Mouse (Mus musculus) midbrain, postnatal 0 days (tissue): ENCODE results near the gene Stard8. TPM values are rescaled to one million over a fixed set of nuclear protein-coding genes. Genes with fewer than 3 reads are reported as not detected.

ENCODE experiments used
- ATAC-seq: fragments of 200-750 bp; cut with Nextera tagmentation; 2 replicates; pipeline ENCODE4 v1.8.0; 2017; ENCODE audit warnings: moderate number of reproducible peaks, mild to moderate bottlenecking, moderate TSS enrichment, moderate library complexity; ENCODE audit not compliant: low FRiP score
- DNase-seq: peaks from one replicate; pipeline ENCODE4 v3.0.0-alpha.2; 2015; ENCODE audit warnings: low spot score
- H3K27ac ChIP-seq: fragments of 300-500 bp; sonication (generic); 2 replicates; pipeline ENCODE4 v1.5.1; 2014; ENCODE audit warnings: low read depth, mild to moderate bottlenecking, low read length, mixed read lengths
- H3K27me3 ChIP-seq: fragments of 300-500 bp; sonication (generic); 2 replicates; pipeline ENCODE4 v1.6.1; 2014; ENCODE audit warnings: low read length, control low read depth, mixed read lengths; ENCODE audit not compliant: insufficient read depth
- H3K36me3 ChIP-seq: fragments of 300-500 bp; sonication (generic); 2 replicates; pipeline ENCODE4 v1.6.1; 2014; ENCODE audit warnings: low read length, control low read depth, mixed read lengths; ENCODE audit not compliant: insufficient read depth
- H3K4me1 ChIP-seq: fragments of 300-500 bp; sonication (generic); 2 replicates; pipeline ENCODE4 v1.6.1; 2014; ENCODE audit warnings: mild to moderate bottlenecking, control low read depth, antibody characterized with exemption, low read length, mixed read lengths; ENCODE audit not compliant: insufficient read depth
- H3K4me2 ChIP-seq: fragments of 300-500 bp; sonication (generic); 2 replicates; pipeline ENCODE4 v1.6.1; 2014; ENCODE audit warnings: low read depth, mild to moderate bottlenecking, low read length, mixed read lengths; ENCODE audit not compliant: poor library complexity, severe bottlenecking
- H3K4me3 ChIP-seq: fragments of 300-500 bp; sonication (generic); 2 replicates; pipeline ENCODE4 v1.5.1; 2014; ENCODE audit warnings: low read depth, mild to moderate bottlenecking, low read length, moderate library complexity
- H3K9ac ChIP-seq: fragments of 300-500 bp; sonication (generic); replicated peaks from 2 replicates; pipeline ENCODE4 v1.6.1; 2014; ENCODE audit warnings: mild to moderate bottlenecking, low read length, moderate library complexity, mixed read lengths; ENCODE audit not compliant: poor library complexity, severe bottlenecking
- H3K9me3 ChIP-seq: fragments of 300-500 bp; sonication (generic); 2 replicates; pipeline ENCODE4 v1.6.1; 2016; ENCODE audit warnings: low read length, control low read depth
- CTCF ChIP-seq: IDR thresholded peaks from 2 replicates; pipeline ENCODE4 v1.5.1; 2016; ENCODE audit warnings: antibody characterized with exemption, mild to moderate bottlenecking
- WGBS: fragments of 180-500 bp; shearing (Covaris S2); extraction: QIAGEN DNeasy Blood & Tissue Kit; methylation state at CpG from one replicate; pipeline ENCODE4 v1.1.7; 2014; 5-methylcytosine and 5-hydroxymethylcytosine counted together
- polyA plus RNA-seq: library from polyadenylated mRNA; unstranded; fragments of >200 nt; fragmentation: Nextera tagmentation; extraction: Ambion mirVana; gene quantifications from 2 replicates; pipeline ENCODE4 v1.2.1, GENCODE M21; 2015
- total RNA-seq: library from RNA; depleted of rRNA; stranded (reverse); fragments of >200 nt; gene quantifications from 2 replicates; pipeline ENCODE4 v1.2.3, GENCODE M21; 2014; rRNA removed

Stard8 gene
- total RNA-seq (11.8 and 12.4 TPM in 2 replicates), polyA plus RNA-seq (2.6 and 3.3 TPM in 2 replicates)

DNA sequence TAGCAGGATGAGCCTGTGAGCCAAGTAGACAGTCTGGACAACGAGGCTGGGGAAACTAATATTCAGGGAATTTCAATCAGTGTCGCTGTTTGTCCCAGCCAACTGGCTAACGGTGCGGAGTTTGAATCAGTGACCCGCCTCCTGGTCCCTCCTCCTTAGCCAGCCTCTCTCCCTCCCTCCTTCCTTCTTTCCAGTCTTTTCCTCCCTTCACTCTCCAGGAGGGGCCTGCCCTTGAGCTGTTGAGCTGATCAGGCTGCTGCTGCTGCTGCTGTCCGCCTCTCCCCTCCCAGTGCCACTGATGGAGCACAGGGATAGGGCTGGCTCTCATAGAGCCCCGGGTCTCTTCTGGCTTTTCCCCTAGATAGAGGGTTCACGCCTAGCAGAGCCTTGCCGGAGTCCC lies at the start of gene Stard8:
Gene Stard8 (plus strand): TSS at position 203 of the 400 bp plus-strand sequence.
- 51% methylated on average over 9 of the region's 9 CpGs for WGBS
- ATAC-seq (no peak), DNase-seq (no peak)
- no peaks in the 10 kb centered on the region for H3K9me3 ChIP-seq
- no peak within 1 kb of the TSS for H3K27ac ChIP-seq
- no peak within 1 kb of the TSS for H3K4me3 ChIP-seq
- H3K36me3 ChIP-seq = no peaks in the 10 kb centered on the region
- no peaks in the 10 kb centered on the region for H3K27me3 ChIP-seq
- H3K4me1 ChIP-seq = no peaks in the 10 kb centered on the region
- H3K4me2 ChIP-seq = no peak within 1 kb of the TSS
- no peak for TF ChIP-seq CTCF
- H3K9ac ChIP-seq = no peak within 1 kb of the TSS

DNA sequence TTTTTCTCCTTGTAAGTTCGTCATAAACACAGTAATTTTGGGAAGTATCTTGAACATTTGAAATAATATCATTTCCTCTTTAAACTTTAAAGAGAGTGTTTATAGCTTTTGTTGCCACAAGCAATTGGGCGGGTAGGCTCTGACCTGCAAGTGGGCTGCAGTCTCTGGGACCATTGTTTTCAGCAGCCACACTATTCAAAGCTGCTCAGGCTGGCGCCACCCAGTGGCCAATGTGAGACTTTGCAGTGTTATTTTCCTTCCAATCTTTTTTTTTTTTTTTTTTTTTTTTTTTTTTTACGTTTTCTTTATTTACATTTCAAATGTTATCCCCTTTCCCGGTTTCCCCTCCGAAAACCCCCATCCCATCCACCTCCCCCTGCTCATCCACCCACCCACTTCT lies 49.1 kb upstream of the Stard8 start:
- H3K4me3 ChIP-seq = no peak overlapping the region
- H3K27ac ChIP-seq = no peak overlapping the region
- no peaks in the 10 kb centered on the region for H3K27me3 ChIP-seq
- ATAC-seq (no peak), DNase-seq (peak; percentile 55)
- H3K4me2 ChIP-seq = no peak overlapping the region
- no peaks in the 10 kb centered on the region for H3K36me3 ChIP-seq
- no peak overlapping the region for H3K9ac ChIP-seq
- H3K4me1 ChIP-seq = no peaks in the 10 kb centered on the region
- no peaks in the 10 kb centered on the region for H3K9me3 ChIP-seq
- WGBS = 21% methylated on average over 6 of the region's 6 CpGs
- peak; percentile 70 for TF ChIP-seq CTCF

DNA sequence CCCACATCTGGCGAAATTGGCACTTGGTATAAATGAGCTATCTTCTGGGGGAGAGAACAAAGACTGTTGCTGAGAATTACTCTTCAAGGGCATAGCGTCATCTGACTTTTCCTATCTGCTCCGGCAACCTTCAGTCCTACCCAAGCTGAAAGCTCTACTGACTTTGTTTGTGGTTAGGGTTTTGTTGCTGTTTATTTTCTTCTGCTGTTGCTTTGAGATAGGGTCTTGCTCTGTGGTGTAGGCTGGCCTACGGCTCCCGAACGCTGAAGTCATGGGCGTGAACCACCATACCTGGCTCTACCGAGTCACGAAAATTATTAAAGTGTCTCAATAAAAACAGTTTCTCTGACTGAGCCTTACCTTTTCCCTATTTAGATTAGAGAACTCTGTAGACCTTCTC lies 44.8 kb upstream of the Stard8 start:
- H3K27ac ChIP-seq = no peak overlapping the region
- ATAC-seq = no peak
- 92% methylated on average over 9 of the region's 9 CpGs for WGBS

DNA sequence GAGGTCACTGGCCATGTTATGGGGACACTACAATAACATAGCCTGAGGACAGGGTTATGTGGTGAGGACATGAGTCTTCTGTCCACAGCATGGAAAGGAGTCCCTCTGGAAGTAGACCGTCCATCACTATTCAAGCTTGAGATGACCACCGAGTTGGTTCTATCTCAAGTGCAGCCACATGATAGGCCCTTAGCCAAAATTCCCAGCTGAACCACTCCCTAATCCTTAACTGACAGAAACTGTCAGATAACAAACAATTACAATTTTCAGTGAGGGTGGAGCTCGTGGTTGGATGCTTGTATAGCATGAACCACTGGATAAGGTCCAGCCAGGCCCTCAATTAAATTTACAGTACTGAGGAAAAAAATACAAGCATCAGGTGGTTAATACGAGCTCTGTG lies 44.0 kb upstream of the Stard8 start:
- no peaks in the 10 kb centered on the region for H3K36me3 ChIP-seq
- no peak overlapping the region for H3K4me3 ChIP-seq
- H3K4me1 ChIP-seq = no peaks in the 10 kb centered on the region
- DNase-seq (no peak), ATAC-seq (no peak)
- H3K27me3 ChIP-seq = no peaks in the 10 kb centered on the region
- 70% methylated on average over 4 of the region's 4 CpGs for WGBS
- no peak overlapping the region for H3K27ac ChIP-seq
- TF ChIP-seq CTCF = no peak
- H3K9me3 ChIP-seq = no peaks in the 10 kb centered on the region
- no peak overlapping the region for H3K4me2 ChIP-seq
- H3K9ac ChIP-seq = no peak overlapping the region

More for the DNA sequence above, 44.8 kb upstream of the Stard8 start:
- no peak overlapping the region for H3K4me3 ChIP-seq
- no peaks in the 10 kb centered on the region for H3K36me3 ChIP-seq
- no peak overlapping the region for H3K4me2 ChIP-seq
- H3K4me1 ChIP-seq = no peaks in the 10 kb centered on the region
- no peaks in the 10 kb centered on the region for H3K9me3 ChIP-seq
- TF ChIP-seq CTCF = no peak
- H3K27me3 ChIP-seq = no peaks in the 10 kb centered on the region
- no peak overlapping the region for H3K9ac ChIP-seq
- DNase-seq = no peak

DNA sequence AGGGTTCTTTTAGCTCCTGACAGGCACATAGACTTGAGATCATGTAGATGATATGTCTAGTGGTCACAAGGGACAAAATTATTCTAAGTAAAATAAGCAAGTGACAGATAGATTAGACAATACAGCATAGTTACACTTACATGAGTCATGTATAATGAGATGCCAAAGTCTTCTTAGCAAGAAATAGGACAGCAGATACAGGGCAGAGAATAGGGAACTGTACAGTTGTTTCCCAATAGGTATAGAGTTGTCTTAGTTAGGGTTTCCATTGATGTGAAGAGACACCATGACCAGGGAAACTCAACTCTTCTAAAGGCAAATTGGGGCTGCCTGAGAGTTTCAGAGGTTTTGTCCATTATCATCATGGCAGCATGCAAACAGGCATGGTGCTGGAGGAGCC lies 39.3 kb upstream of the Stard8 start:
- H3K27ac ChIP-seq = no peak overlapping the region
- DNase-seq (no peak), ATAC-seq (no peak)
- H3K36me3 ChIP-seq = no peaks in the 10 kb centered on the region
- no peaks in the 10 kb centered on the region for H3K27me3 ChIP-seq
- H3K4me2 ChIP-seq = no peak overlapping the region
- no peak overlapping the region for H3K4me3 ChIP-seq
- no peak overlapping the region for H3K9ac ChIP-seq
- TF ChIP-seq CTCF = no peak
- no peaks in the 10 kb centered on the region for H3K4me1 ChIP-seq
- H3K9me3 ChIP-seq = no peaks in the 10 kb centered on the region

DNA sequence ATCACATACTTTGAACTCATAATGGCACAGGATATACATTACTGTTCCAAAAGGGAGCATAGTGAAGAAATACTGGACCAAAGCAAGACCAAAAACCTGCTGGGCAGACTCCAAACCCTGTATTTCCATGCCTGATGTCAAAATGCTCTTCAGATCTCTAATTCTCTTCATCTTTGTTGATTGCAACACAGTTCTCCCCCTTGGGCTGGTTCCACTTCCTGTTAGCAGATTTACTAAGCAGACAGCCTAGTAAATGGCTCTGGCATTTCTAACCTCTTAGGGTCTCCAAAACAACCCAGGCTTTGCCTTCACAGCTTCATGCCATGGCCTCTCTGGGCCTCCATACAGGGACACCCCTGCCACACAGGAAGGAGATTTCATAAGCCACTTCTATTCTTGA lies 38.5 kb upstream of the Stard8 start:
- TF ChIP-seq CTCF = no peak
- Histone ChIP-seq H3K4me2 (no peak overlapping the region), H3K27ac (no peak overlapping the region), H3K36me3 (no peaks in the 10 kb centered on the region), H3K4me3 (no peak overlapping the region), H3K9me3 (no peaks in the 10 kb centered on the region), H3K9ac (no peak overlapping the region), H3K27me3 (no peaks in the 10 kb centered on the region), H3K4me1 (no peaks in the 10 kb centered on the region)
- no peak for ATAC-seq
- no peak for DNase-seq
